Mouse (Mus musculus) forebrain, embryonic 15.5 days (tissue): ENCODE results near the gene Gm20931. TPM values are rescaled to one million over a fixed set of nuclear protein-coding genes. Genes with fewer than 3 reads are reported as not detected.
"Not testable (repeated sequence)": the region's sequence is repeated elsewhere in the genome, so short reads cannot be mapped to it uniquely, and the experiment has no call there.

Experiments
- ATAC-seq: fragments of 200-750 bp; cut with Nextera tagmentation; replicated peaks from 2 replicates; pipeline ENCODE4 v1.8.0; 2017; ENCODE audit warnings: mild to moderate bottlenecking, moderate TSS enrichment, moderate library complexity
- H3K27ac ChIP-seq: fragments of 300-500 bp; sonication (generic); replicated peaks from 2 replicates; pipeline ENCODE4 v1.5.1; 2015; ENCODE audit warnings: mild to moderate bottlenecking, inconsistent platforms
- H3K27me3 ChIP-seq: fragments of 300-500 bp; sonication (generic); 2 replicates; pipeline ENCODE4 v1.6.1; 2015; ENCODE audit warnings: inconsistent platforms
- H3K36me3 ChIP-seq: fragments of 300-500 bp; sonication (generic); 2 replicates; pipeline ENCODE4 v1.6.1; 2015; ENCODE audit warnings: mild to moderate bottlenecking, inconsistent platforms
- H3K4me1 ChIP-seq: fragments of 300-500 bp; sonication (generic); 2 replicates; pipeline ENCODE4 v1.6.1; 2015; ENCODE audit warnings: inconsistent platforms
- H3K4me2 ChIP-seq: fragments of 300-500 bp; sonication (generic); replicated peaks from 2 replicates; pipeline ENCODE4 v1.6.1; 2015; ENCODE audit warnings: mild to moderate bottlenecking, inconsistent platforms
- H3K4me3 ChIP-seq: fragments of 300-500 bp; sonication (generic); 2 replicates; pipeline ENCODE4 v1.5.1; 2015; ENCODE audit warnings: mild to moderate bottlenecking, inconsistent platforms
- H3K9ac ChIP-seq: fragments of 300-500 bp; sonication (generic); replicated peaks from 2 replicates; pipeline ENCODE4 v1.6.1; 2015; ENCODE audit warnings: mild to moderate bottlenecking, inconsistent platforms
- H3K9me3 ChIP-seq: fragments of 300-500 bp; sonication (generic); 2 replicates; pipeline ENCODE4 v1.6.1; 2016; ENCODE audit warnings: inconsistent platforms
- WGBS: fragments of 180-500 bp; shearing (Covaris S2); methylation state at CpG from one replicate; pipeline ENCODE4 v1.1.7; 2015; ENCODE audit warnings: mixed read lengths; 5-methylcytosine and 5-hydroxymethylcytosine counted together
- polyA plus RNA-seq: library from polyadenylated mRNA; unstranded; fragments of >200 nt; fragmentation: Nextera tagmentation; extraction: Ambion mirVana; gene quantifications from 2 replicates; pipeline ENCODE4 v1.2.1, GENCODE M21; 2015

Gene Gm20931
- not detected in 2 replicates for polyA plus RNA-seq

DNA sequence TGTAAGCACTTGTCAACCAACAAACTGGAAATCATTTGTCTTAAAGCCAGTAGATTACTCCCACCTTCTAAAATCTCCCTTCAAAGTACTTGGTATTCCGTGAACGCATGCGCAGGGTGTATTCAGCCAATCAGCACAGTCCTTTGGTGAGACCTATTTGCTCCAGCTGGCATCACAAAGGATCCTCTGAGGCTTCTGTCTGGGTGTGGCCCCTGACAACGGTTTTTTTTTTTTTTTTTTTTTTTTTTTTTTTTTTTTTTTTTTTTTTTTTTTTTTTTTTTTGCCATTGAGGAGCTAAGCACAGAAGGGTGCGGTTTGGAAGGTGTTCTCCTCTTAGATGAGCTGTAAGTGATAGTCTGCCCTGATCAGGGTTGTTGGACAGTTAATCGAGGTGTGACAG is at the start of gene Gm20931:
TSS of gene Gm20931 (plus strand) at position 301 of the 400 bp plus-strand sequence.
- ATAC-seq, H3K4me1 ChIP-seq, H3K4me3 ChIP-seq, H3K9me3 ChIP-seq, H3K27ac ChIP-seq, H3K4me2 ChIP-seq, H3K9ac ChIP-seq, H3K36me3 ChIP-seq, H3K27me3 ChIP-seq: not testable (repeated sequence)
- no CpG with 5 or more reads among the region's 6 CpGs for WGBS
